Mouse (Mus musculus) thymus, postnatal 4 days (tissue): ENCODE results near the gene Draxin.

Experiments used
- DNase-seq: peaks from one replicate; pipeline ENCODE4 v3.0.0; 2021

The Draxin gene

DNA sequence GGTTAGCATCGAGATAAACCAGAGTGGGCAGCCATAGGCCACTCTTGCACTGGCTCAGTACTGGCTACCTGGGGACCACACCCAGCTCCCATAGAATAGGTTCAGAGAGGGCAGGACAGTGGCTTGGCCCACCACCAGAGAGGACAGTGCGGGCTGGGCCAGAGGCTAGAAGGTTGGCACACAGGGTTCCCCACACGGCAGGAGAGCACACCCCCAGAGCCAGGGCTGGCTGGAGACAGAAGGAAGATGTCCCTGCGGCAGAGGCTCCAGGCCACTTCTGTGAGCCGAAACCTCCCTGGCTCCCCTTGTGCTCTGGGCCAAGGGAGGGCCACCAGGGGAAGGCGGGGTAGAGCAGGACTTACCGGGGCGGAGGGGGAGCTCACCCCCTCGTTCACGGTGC lies 49.3 kb downstream of the Draxin start:
- no peak for DNase-seq

- no peak for DNase-seq
Observed at GRCm38 (mm10) chr4:148080597-148080973, 49.9 kb downstream of the Draxin start.

DNA sequence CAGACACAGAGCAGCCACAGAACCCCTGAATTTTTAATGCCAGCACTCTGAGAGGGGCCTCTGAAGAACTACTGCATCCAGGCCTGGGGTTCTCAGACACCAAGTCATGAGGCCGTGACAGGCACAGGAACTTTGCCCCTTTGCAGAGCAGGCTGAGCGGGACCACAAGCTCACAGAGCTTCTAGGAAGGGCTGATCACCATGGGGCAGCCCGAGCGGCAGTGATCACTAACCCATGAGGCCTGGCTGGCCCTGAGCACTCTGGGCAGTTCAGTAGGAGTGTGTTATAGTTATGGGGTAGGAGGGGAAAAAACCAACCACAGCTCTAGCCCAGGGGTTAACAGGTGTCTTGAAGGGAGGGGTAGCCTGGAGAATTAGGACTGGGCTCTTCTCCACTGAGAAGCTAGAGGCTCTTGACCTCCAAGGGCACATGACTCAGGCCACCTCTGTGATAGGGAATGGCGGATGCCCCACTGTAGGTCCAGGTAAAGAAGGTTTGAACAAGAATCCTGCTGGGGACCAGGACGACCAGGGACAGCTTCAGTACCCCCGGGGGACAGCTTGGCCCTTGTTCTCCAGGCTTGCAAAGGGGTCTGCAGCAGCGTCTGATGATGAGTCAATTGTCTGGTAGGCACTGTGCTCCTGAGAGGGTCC lies 50.4 kb downstream of the Draxin start:
- DNase-seq, result no peak

DNA sequence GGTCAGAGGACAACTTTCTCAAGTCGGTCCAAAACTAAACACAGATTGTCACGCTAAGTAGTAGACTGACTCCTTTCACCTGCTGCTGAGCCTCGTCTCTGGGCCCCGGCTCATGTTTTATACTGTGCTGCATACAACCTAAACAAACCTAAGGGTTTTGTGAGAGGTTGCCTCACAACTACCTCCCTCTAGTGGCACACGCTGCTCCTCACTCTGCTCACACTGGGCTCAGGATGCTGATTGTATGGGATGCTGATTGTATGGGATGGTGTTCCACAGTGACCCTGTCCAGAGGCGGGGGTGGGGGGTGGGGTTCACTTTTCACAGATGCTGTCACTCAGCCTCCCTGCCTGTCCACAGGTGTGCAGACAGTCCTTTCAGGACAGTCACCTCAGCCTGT lies 51.3 kb downstream of the Draxin start:
- DNase-seq, result no peak

DNA sequence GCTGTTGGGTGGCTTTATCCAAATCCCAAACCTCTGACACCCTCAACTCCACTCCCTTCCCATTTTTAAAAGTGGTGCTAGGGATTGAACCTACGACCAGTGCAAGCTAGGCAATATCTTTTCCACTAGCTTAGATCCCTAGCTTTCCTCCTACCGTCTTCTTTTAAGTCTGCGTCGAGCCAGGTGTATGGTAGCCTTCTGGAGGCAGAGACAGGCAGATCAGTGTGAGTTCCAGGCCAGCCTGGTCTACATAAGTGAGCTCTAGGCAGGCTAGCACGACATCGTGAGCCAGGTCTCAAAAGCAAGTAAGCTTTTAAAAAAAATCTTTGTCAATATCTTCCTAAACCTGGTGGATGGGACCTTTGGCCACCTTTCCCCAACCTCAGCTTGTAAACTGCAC lies 54.6 kb downstream of the Draxin start:
- no peak for DNase-seq

DNA sequence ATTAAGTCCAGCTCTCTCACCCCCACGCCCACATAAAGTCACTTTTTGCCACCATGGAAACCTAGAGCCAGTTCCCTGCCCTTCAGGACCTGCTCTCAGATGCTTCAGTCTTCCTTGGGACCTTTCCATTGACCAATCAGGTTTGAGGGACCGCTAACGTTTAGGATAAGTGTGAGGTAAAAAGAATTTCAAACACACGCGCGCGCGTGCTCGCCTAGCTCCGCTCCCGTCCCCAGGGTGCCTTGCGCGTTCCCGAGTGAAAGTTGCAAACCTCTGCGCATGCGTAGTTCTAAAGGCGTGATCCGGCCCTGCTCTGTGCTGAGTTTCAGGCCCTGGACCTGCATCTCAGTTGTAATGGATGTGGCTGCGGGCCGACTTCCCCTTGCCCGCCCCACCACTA lies 55.2 kb downstream of the Draxin start:
- DNase-seq, result peak; percentile 82

- DNase-seq, result no peak
Observed at GRCm38 (mm10) chr4:148074521-148075189, 55.8 kb downstream of the Draxin start.

- no peak for DNase-seq
Observed at GRCm38 (mm10) chr4:148071508-148071907, 59.0 kb downstream of the Draxin start.

DNA sequence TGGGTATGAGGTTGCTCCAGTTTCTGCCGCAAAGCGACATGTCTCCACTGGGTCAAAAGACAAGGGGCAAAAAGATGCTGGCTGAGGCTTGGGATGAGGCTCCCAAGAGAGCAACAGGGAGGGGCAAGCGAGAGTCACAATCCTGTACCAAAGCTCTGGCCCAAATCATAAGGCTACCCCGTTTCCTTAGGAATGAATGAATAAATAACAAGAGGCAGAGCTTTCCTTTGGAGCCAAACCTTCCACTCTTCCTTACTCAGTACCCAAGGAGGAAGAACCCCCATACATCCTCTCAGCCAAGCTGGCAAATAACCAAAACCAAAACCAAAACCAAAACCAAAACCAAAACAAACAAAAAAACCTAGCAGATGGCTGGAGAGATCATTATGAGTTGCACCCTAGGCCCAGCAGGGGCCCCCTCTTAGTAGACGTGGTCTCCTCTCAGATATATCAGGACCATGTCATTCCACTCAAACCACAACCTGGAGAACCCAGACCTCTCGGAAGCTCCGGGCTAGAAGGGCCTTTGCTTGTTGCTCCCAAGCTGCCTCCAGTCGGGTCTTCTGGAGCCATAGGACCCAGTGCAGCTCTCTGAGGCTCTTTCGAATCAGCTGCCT lies 60.8 kb downstream of the Draxin start:
- no peak for DNase-seq

- no peak for DNase-seq
Observed at GRCm38 (mm10) chr4:148067346-148067745, 63.2 kb downstream of the Draxin start.

GRCm38 (mm10) chr4:148066401-148066744 lies 64.1 kb downstream of the Draxin start:
- no peak for DNase-seq

DNA sequence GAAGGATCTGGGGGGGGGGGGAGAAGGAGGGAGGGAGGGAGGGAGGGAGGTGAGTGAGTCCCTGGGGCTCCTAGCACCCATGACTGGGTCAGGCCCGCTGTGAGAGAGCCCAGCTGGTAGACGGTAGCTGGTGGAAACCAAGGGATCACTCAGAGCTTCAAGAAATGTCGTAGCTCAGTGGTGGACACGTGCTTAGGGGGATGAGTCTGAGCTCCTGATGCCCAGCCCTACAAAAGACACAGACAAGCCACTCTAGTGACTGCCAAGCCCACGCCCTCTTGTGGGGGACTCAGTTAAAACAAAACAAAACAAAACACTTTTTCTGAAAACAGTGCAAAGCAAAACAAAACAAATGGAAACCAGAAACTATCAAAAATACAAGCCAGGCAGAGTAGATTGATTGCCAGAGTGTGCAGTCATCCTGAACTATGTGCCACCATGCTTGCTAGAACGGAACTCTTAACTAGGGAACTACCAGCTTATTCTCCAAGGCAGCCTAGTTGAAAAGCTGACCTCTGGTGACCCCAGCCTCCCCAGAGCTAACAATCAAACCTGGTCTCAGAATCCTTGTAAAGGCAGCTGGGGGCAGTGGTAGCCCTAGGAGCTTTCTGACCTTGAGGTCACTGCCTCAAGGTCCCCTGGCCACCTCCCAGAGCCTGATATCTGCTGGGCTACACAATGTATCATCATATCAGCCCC lies 64.6 kb downstream of the Draxin start:
- DNase-seq, result no peak

GRCm38 (mm10) chr4:148061086-148061480 lies 69.4 kb downstream of the Draxin start:
- no peak for DNase-seq

GRCm38 (mm10) chr4:148060120-148061085 lies 70.1 kb downstream of the Draxin start:
- peak; percentile 55 for DNase-seq

DNA sequence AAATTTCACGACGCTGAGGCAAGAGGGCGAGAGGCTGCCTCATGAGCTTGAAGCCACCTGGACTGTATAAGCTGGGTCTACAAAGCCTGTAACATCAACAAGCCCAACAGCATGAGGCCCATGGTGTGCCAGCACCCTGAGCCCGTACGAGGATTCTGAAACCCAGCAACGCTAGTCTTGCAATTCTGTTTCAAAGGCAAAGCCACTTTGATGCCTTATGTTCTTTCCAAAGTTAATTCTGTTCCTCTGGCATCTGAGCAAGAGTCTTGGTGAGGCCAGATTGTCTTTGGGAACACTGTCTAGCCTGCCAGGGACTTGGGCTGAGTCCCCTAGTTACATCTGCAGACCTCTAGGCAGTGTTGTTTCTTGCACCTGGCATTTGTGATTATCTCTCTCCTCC lies 71.5 kb downstream of the Draxin start:
- DNase-seq, result no peak

DNA sequence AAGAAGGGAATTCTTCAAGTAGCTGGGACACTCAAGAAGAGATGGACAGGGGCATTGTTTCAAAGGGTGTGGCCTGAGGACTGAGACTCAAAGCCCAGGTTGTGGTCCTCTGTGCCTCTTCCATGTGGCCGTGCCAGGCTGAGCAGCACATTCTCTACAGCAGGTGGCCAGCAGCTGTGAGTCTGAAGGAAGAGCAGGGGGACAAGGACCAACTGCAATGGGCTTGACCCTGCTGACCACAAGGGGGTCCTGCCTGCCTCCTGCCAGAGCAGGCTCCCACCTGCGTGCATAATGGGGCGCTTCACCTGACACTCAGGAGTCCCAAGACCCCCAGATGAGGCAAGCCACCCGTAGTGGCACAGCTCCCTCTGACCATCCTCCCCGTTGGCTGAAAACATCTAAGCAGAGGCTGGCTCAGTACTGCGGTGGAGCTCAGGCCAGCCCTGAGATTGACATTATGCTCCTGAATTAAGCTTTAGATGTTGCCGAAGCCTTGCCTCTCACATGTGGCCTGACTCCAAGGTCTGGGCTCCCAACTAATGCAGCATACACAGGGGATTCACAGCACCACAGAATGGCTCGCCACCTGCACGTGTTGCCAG lies 72.2 kb downstream of the Draxin start:
- DNase-seq, result no peak

DNA sequence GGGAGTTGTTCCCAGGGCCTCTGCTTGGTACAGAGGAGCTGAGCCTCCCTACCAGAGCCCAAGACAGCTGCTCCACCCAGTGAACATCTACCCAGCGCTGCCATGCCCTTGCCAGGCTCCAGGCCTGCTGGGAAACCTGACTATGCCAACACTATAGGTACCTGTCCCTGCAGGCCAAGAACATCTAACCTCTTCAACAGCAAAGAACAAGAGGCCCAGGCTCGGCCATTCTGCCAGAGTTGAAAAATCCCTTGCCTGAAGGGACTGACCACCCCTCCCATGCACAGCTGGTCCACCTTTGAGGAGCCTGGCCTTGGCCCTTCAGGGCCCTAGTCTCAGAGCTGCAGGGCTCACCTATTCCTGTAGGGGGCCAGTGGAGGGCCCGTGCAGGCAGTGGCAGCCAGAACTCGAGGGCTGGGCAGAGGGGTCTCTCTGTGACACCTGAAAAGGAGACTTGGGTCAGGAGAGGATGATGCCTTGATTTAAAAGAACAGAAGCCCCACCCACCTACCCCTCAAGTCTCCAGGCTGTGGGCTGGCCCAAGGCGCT lies 72.8 kb downstream of the Draxin start:
- DNase-seq, result peak; percentile 45

- no peak for DNase-seq
Observed at GRCm38 (mm10) chr4:148056801-148057200, 73.7 kb downstream of the Draxin start.

DNA sequence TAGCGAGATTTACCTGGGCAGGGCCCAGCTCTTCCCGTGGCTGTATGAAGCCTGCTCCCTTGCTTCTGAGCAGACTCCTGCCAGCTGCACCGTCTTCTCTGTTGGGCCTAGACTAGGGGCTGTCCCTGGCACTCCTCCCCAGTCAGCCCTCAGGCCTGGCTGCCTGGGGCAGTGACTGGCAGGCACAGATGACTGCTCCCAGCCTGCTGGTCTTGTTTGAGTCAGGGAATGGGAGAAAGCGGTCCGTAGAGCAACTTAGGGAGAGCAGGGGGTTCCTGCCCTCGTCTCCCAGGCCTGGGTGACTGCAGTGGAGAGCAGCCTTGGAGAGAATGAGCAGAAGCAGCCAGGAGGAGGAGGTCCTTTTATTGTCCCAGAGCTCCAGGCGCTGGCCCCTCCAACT lies 74.3 kb downstream of the Draxin start:
- no peak for DNase-seq

DNA sequence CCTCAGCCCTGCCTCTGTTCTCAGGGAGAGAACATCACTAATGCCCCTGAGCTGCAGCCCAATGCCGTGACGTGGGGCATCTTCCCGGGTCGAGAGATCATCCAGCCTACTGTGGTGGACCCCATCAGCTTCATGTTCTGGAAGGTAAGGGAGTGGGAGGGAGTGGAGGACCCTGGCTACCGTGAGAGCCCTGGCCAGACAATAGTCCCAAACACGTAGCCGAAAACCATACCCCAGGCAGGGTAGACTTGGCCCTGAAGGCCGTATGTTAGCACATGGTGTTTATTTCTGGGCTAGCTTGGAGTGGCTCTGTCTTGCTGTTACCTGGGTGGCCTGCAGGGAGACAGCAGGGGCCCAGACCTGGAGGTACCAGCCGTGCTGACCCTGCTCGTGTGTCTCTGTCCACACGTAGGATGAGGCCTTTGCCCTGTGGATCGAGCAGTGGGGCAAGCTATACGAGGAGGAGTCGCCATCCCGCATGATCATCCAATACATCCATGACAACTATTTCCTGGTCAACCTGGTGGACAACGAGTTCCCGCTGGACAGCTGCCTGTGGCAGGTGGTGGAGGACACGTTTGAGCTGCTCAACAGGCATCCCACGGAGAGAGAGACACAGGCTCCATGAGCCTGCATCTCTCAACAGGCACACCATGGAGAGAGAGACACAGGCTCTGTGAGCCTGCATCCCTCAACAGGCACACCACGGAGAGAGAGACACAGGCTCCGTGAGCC lies 75.4 kb downstream of the Draxin start:
- DNase-seq, result no peak

GRCm38 (mm10) chr4:148053417-148053920 lies 77.0 kb downstream of the Draxin start:
- no peak for DNase-seq
